Mouse (Mus musculus): ENCODE results near the gene Gm4181.
"Not testable (repeated sequence)": the region's sequence is repeated elsewhere in the genome, so short reads cannot be mapped to it uniquely, and the experiment has no call there.

Gene Gm4181

DNA sequence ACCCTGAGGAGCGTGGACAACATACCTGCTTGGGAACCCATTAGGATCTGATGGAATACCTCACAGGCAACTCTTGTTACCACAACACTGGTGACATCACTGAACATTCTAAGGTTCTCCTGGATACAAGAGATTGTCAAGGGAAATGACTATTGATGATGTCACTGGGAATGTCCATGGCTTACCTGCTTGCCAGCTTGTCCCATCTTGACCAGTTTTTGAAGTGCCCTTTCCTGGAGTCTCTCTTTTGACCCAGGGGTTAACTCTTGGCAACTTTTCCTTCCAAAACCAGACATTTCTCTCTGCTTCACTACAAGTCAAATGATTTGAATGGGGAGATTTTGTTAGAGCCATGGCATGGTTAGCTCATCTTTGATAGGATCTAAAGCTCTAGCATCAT lies at the start of gene Gm4181:
Gm4181 (minus strand) TSS at position 101 of the 400 bp plus-strand sequence.
- DNase-seq: not testable (repeated sequence)

DNA sequence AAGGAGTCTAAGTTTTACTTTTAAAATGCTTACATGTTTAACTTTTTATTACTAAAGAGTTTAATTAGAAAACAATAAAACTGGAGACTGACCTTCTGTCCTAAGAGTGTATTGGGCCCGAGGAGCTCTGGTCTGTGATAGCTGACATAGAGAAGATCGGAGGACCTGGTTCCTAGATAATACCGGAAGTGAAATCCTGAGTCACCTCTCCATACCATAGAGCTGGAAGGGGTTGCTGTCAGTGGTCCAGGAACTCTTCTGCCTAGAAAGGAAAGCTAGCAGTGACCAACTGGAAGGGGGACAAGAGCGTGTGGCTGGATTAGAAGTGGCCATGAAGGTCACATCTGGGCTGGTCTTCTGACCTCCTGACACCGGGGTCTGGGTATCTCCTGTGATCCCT lies 41.8 kb upstream of the Gm4181 start:
- no peak for DNase-seq

- DNase-seq: peak; percentile 3
Measured at GRCm38 (mm10) chr14:51632426-51632825, 3.0 kb downstream of the Gm4181 start.

GRCm38 (mm10) chr14:51611210-51611609 lies 24.3 kb downstream of the Gm4181 start, which contains the start of gene Gm17078:
TSS of gene Gm17078 (minus strand) at chr14:51611310.
- no peak for DNase-seq

GRCm38 (mm10) chr14:51592039-51592438 lies 43.4 kb downstream of the Gm4181 start, which contains the start of gene Gm17174:
TSS of gene Gm17174 (minus strand) at chr14:51592139.
- not testable (repeated sequence) for DNase-seq
